Mouse (Mus musculus) spleen, adult 12 weeks (tissue): ENCODE data around the gene Sowaha.
"Not testable (repeated sequence)": the region's sequence is repeated elsewhere in the genome, so short reads cannot be mapped to it uniquely, and the experiment has no call there.

Experiments
- DNase-seq: peaks from one replicate; pipeline ENCODE4 v3.0.0; 2022; ENCODE audit warnings: low spot score

The Sowaha gene

GRCm38 (mm10) chr11:53436338-53436737, 43.7 kb downstream of the Sowaha start:
- no peak for DNase-seq

- no peak for DNase-seq
Observed at GRCm38 (mm10) chr11:53435504-53435903, 44.6 kb downstream of the Sowaha start.

GRCm38 (mm10) chr11:53433057-53433456, 47.0 kb downstream of the Sowaha start:
- no peak for DNase-seq

- no peak for DNase-seq
Observed at GRCm38 (mm10) chr11:53431347-53432056, 48.6 kb downstream of the Sowaha start.

- peak; percentile 96 for DNase-seq
Observed at GRCm38 (mm10) chr11:53430670-53431346, 49.3 kb downstream of the Sowaha start, which contains the start of the genes Uqcrq and Gdf9. Gene Uqcrq (minus strand): TSS chr11:53430831. Gene Gdf9 (plus strand): TSS chr11:53431023.

- DNase-seq: no peak
Observed at GRCm38 (mm10) chr11:53430300-53430669, 49.8 kb downstream of the Sowaha start.

- no peak for DNase-seq
Observed at GRCm38 (mm10) chr11:53429182-53429581, 50.9 kb downstream of the Sowaha start.

GRCm38 (mm10) chr11:53428716-53429057, 51.4 kb downstream of the Sowaha start:
- DNase-seq: no peak

GRCm38 (mm10) chr11:53427993-53428715, 51.9 kb downstream of the Sowaha start:
- DNase-seq: no peak

- DNase-seq: not testable (repeated sequence)
Observed at GRCm38 (mm10) chr11:53426914-53427313, 53.2 kb downstream of the Sowaha start.
